In the genomic region with DNA sequence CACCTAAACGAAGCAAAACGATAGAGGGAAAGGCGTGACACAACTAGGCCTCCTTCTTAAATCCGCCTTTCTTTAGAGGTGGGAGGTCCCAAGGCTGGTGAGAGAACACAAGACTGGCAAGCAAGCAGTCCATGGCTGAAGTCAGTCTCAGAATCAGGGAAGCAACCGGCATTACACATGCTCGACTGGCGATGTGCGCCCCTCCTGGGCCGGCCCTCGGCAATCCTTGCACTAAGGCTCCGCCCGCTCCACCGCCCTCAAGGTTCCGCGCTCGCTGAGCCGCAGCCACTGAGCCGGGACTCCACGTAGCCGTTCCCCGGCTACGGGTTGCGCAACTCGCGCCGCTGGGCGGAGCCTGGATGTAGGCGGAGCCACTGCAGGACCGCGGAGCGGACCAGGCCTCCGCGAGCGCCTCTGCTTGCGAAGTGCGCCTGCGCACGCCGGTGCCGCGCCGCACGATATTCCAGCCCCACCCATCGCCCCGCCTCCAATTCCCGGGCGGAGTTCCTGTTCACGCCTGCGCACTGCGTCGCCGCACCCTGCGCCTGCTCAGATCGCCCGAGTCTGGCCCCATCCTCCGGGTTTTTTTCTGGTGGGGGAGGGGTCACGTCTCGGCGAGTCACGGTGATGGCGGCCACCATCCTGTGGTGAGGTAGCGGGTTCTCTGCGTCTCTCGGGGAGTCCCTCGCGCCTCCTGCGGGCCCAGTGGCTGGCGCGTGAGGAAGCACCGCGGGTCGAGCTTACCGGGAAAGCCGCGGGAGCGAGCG, we compare ENCODE assay signal across 8 mouse cellular contexts. TPM values are rescaled to one million over a fixed set of nuclear protein-coding genes. Genes with fewer than 3 reads are reported as not detected.
DNase-seq lines count a peak whose midpoint lies in the region; ATAC-seq lines count a peak whose summit lies in the region.

A gene (plus strand): TSS at position 592 of the 767 bp plus-strand sequence.

- WGBS in hindbrain, embryonic 12.5 days: under 1% methylated on average over 70 of the region's 77 CpGs

- no peaks in the 10 kb centered on the region for H3K9me3 ChIP-seq in hindbrain, embryonic 12.5 days (replicated peaks)

- DNase-seq in Muller cell, postnatal 12 days (ENCODE audit: inconsistent ontology term): peak; percentile 99
- DNase-seq in cerebellum, adult 9-11 months: peak; percentile 100
- DNase-seq in frontal cortex, postnatal 10 days (ENCODE audit: low spot score in 2 of 2): peak; percentile 99 to 100
- peak; percentile 100 for DNase-seq in layer of hippocampus, postnatal 14 days (ENCODE audit: low spot score in 2 of 2)
- DNase-seq in lung, postnatal 14 days: peak; percentile 100
- peak; percentile 99 for DNase-seq in retina, adult 2 months (ENCODE audit: low read depth, low spot score)
- DNase-seq in thymus, postnatal 36 days: peak; percentile 100

- H3K27me3 ChIP-seq in hindbrain, embryonic 12.5 days: no peaks in the 10 kb centered on the region

- peaks cover 20% of the 10 kb centered on the region for H3K4me1 ChIP-seq in hindbrain, embryonic 12.5 days

- H3K4me2 ChIP-seq in hindbrain, embryonic 12.5 days (replicated peaks): peak within 1 kb of the TSS; percentile 73

- H3K27ac ChIP-seq in hindbrain, embryonic 12.5 days: peak within 1 kb of the TSS; percentile 93

- peak within 1 kb of the TSS; percentile 93 for H3K9ac ChIP-seq in hindbrain, embryonic 12.5 days

- peak; percentile 99 for ATAC-seq in hindbrain, embryonic 12.5 days (ENCODE audit: low FRiP score)

- peak within 1 kb of the TSS; percentile 93 for H3K4me3 ChIP-seq in hindbrain, embryonic 12.5 days

- H3K36me3 ChIP-seq in hindbrain, embryonic 12.5 days: no peaks in the 10 kb centered on the region

RNA-seq across cellular contexts. Expression of the gene that starts here (rescaled TPM):
- 101 and 114 TPM in 2 replicates for polyA plus RNA-seq in hindbrain, embryonic 12.5 days (2016; fragmentation: Nextera tagmentation; extraction: Ambion mirVana)
- total RNA-seq in layer of hippocampus, postnatal 14 days (2021): 100 to 1,000 TPM; 179 to 185 TPM

Comparison
In these comparisons a context has a peak if more than half of its experiments do, and no peak if none do; other contexts are left out.
1. Peak in every context shown above with its lines: DNase-seq, ATAC-seq, H3K4me3 ChIP-seq and H3K27ac ChIP-seq.